Mouse (Mus musculus): ENCODE data around the gene Stum. TPM values are rescaled to one million over a fixed set of nuclear protein-coding genes. Genes with fewer than 3 reads are reported as not detected.

The Stum gene
- polyA plus RNA-seq, 1 experiment from 2014 or later: 0.07 TPM

GRCm38 (mm10) chr1:180502566-180502965, 19.3 kb upstream of the Stum start:
- no peaks in the 10 kb centered on the region for H3K9me3 ChIP-seq (ENCODE audit: low read length)
- H3K4me2 ChIP-seq (ENCODE audit: low read depth, low read length): no peak overlapping the region
- H3K4me1 ChIP-seq (ENCODE audit: insufficient read depth): no peaks in the 10 kb centered on the region
- no peak overlapping the region for H3K4me3 ChIP-seq (ENCODE audit: low read depth, low read length)
- no peaks in the 10 kb centered on the region for H3K27me3 ChIP-seq (ENCODE audit: insufficient read depth, low read length)
- DNase-seq (no peak), ATAC-seq (no peak)
- H3K36me3 ChIP-seq (replicated peaks; ENCODE audit: insufficient read depth, low read length): no peaks in the 10 kb centered on the region
- no peak overlapping the region for H3K27ac ChIP-seq (ENCODE audit: low read depth)
- no peak for TF ChIP-seq CTCF (IDR thresholded peaks at IDR 0.05; ENCODE audit: low read depth)
- no peak for TF ChIP-seq EP300 (IDR thresholded peaks at IDR 0.05; ENCODE audit: low read depth)
- 50% methylated on average over 4 of the region's 4 CpGs for WGBS (ENCODE audit: insufficient replicate concordance)
- H3K9ac ChIP-seq (replicated peaks): no peak overlapping the region

GRCm38 (mm10) chr1:180500641-180501040, 17.3 kb upstream of the Stum start:
- no peak for TF ChIP-seq CTCF (IDR thresholded peaks at IDR 0.05; ENCODE audit: low read depth)
- TF ChIP-seq EP300 (IDR thresholded peaks at IDR 0.05; ENCODE audit: low read depth): no peak
- no peak for DNase-seq
- Histone ChIP-seq H3K9ac (replicated peaks) (no peak overlapping the region), H3K4me1 (ENCODE audit: insufficient read depth) (no peaks in the 10 kb centered on the region), H3K36me3 (replicated peaks; ENCODE audit: insufficient read depth, low read length) (no peaks in the 10 kb centered on the region), H3K27me3 (ENCODE audit: insufficient read depth, low read length) (no peaks in the 10 kb centered on the region), H3K9me3 (ENCODE audit: low read length) (no peaks in the 10 kb centered on the region), H3K4me3 (ENCODE audit: low read depth, low read length) (no peak overlapping the region), H3K4me2 (ENCODE audit: low read depth, low read length) (no peak overlapping the region), H3K27ac (ENCODE audit: low read depth) (no peak overlapping the region)
- 78% methylated on average over 5 of the region's 5 CpGs for WGBS (ENCODE audit: insufficient replicate concordance)
- ATAC-seq: no peak

GRCm38 (mm10) chr1:180500218-180500617, 16.9 kb upstream of the Stum start:
- Histone ChIP-seq H3K36me3 (replicated peaks; ENCODE audit: insufficient read depth, low read length) (no peaks in the 10 kb centered on the region), H3K27ac (ENCODE audit: low read depth) (0 out of 2 replicates have a peak overlapping the region, but pooled peaks have one; percentile 51), H3K4me1 (ENCODE audit: insufficient read depth) (no peaks in the 10 kb centered on the region), H3K9ac (replicated peaks) (no peak overlapping the region), H3K27me3 (ENCODE audit: insufficient read depth, low read length) (no peaks in the 10 kb centered on the region), H3K9me3 (ENCODE audit: low read length) (no peaks in the 10 kb centered on the region), H3K4me2 (ENCODE audit: low read depth, low read length) (no peak overlapping the region), H3K4me3 (ENCODE audit: low read depth, low read length) (no peak overlapping the region)
- DNase-seq (no peak), ATAC-seq (no peak)
- 49% methylated on average over 4 of the region's 4 CpGs for WGBS (ENCODE audit: insufficient replicate concordance)
- TF ChIP-seq EP300 (IDR thresholded peaks at IDR 0.05; ENCODE audit: low read depth): no peak
- TF ChIP-seq CTCF (IDR thresholded peaks at IDR 0.05; ENCODE audit: low read depth): no peak

GRCm38 (mm10) chr1:180499766-180500165, 16.5 kb upstream of the Stum start:
- no peaks in the 10 kb centered on the region for H3K27me3 ChIP-seq (ENCODE audit: insufficient read depth, low read length)
- no peak overlapping the region for H3K4me2 ChIP-seq (ENCODE audit: low read depth, low read length)
- no peak overlapping the region for H3K4me3 ChIP-seq (ENCODE audit: low read depth, low read length)
- no peaks in the 10 kb centered on the region for H3K4me1 ChIP-seq (ENCODE audit: insufficient read depth)
- 82% methylated on average over 3 of the region's 3 CpGs for WGBS (ENCODE audit: insufficient replicate concordance)
- ATAC-seq (no peak), DNase-seq (no peak)
- H3K9ac ChIP-seq (replicated peaks): no peak overlapping the region
- no peaks in the 10 kb centered on the region for H3K9me3 ChIP-seq (ENCODE audit: low read length)
- TF ChIP-seq CTCF (IDR thresholded peaks at IDR 0.05; ENCODE audit: low read depth) (no peak), EP300 (IDR thresholded peaks at IDR 0.05; ENCODE audit: low read depth) (no peak)
- no peak overlapping the region for H3K27ac ChIP-seq (ENCODE audit: low read depth)
- H3K36me3 ChIP-seq (replicated peaks; ENCODE audit: insufficient read depth, low read length): no peaks in the 10 kb centered on the region

DNA sequence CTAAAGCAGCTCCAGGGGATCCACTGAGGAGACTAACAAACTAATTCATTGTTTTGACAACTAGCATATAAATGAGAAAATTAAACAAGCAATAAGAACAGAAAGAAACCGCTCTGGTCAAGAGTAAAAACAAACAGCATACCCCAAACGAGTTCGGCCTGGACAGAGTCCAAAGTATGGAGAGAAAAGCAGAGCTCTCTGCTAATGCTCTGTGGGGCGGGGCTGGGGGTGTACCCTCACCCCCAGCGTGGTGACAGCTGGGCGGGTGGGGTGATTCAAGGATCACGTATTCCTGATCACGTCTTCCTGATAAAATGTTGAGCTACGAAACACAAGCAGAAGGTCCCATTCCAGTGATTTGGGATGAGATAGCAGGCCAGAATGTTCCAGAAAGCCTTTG, 9.5 kb upstream of the Stum start:
- Histone ChIP-seq H3K9ac (replicated peaks) (no peak overlapping the region), H3K36me3 (replicated peaks; ENCODE audit: insufficient read depth, low read length) (no peaks in the 10 kb centered on the region), H3K4me2 (ENCODE audit: low read depth, low read length) (no peak overlapping the region), H3K9me3 (ENCODE audit: low read length) (no peaks in the 10 kb centered on the region), H3K4me1 (ENCODE audit: insufficient read depth) (no peaks in the 10 kb centered on the region), H3K27ac (ENCODE audit: low read depth) (no peak overlapping the region), H3K4me3 (ENCODE audit: low read depth, low read length) (no peak overlapping the region), H3K27me3 (ENCODE audit: insufficient read depth, low read length) (no peaks in the 10 kb centered on the region)
- WGBS (ENCODE audit: insufficient replicate concordance): 47% methylated on average over 9 of the region's 9 CpGs
- ATAC-seq: no peak
- DNase-seq: no peak
- no peak for TF ChIP-seq EP300 (IDR thresholded peaks at IDR 0.05; ENCODE audit: low read depth)
- no peak for TF ChIP-seq CTCF (IDR thresholded peaks at IDR 0.05; ENCODE audit: low read depth)

GRCm38 (mm10) chr1:180485346-180485745, 2.0 kb upstream of the Stum start:
- WGBS (ENCODE audit: insufficient replicate concordance): 72% methylated on average over 5 of the region's 5 CpGs
- H3K9ac ChIP-seq (replicated peaks): no peak overlapping the region

More at GRCm38 (mm10) chr1:180485346-180485745, 2.0 kb upstream of the Stum start:
- no peaks in the 10 kb centered on the region for H3K36me3 ChIP-seq (replicated peaks; ENCODE audit: insufficient read depth, low read length)
- H3K4me1 ChIP-seq (ENCODE audit: insufficient read depth): peaks cover 8% of the 10 kb centered on the region
- DNase-seq (no peak), ATAC-seq (no peak)
- peaks cover 35% of the 10 kb centered on the region for H3K27me3 ChIP-seq (ENCODE audit: insufficient read depth, low read length)
- TF ChIP-seq CTCF (IDR thresholded peaks at IDR 0.05; ENCODE audit: low read depth) (no peak), EP300 (IDR thresholded peaks at IDR 0.05; ENCODE audit: low read depth) (no peak)
- H3K4me3 ChIP-seq (ENCODE audit: low read depth, low read length): no peak overlapping the region
- no peaks in the 10 kb centered on the region for H3K9me3 ChIP-seq (ENCODE audit: low read length)
- no peak overlapping the region for H3K4me2 ChIP-seq (ENCODE audit: low read depth, low read length)
- no peak overlapping the region for H3K27ac ChIP-seq (ENCODE audit: low read depth)

Measured in liver, postnatal 0 days (tissue).